In the genomic region with DNA sequence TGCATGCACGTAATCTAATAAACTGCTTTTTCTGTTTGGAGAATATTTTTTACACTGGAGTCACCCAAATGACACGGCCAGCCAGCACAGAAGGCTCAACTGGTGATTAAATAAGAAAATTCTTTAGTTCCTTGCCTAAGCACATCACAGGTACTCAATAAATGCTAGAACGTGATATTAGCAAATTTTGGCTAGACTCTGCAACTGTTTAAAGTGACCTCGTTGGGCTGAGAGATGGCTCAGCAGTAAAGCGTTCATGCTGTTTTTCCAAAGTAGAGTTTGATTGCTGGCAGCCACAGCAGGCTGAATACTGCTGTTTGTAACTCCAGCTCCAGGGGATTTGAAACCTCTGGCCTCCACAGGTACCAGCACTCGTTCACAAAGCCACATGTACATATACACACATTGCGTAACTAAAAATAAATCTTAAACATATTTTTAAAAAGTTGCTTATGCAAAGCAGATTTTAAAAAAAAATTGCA, we compare ENCODE assay signal across 8 mouse cellular contexts. TPM values are rescaled to one million over a fixed set of nuclear protein-coding genes. Genes with fewer than 3 reads are reported as not detected.
DNase-seq lines count a peak whose midpoint lies in the region; ATAC-seq and TF ChIP-seq lines count a peak whose summit lies in the region.

No protein-coding gene starts in this region.

- peak; percentile 10; the same call in 1 of the 2 replicates for ATAC-seq in lung, embryonic 14.5 days (ENCODE audit: insufficient read depth)
- peak; percentile 0; the same call in 1 of the 2 replicates for ATAC-seq in granulocyte monocyte progenitor cell, adult 5-6 weeks (replicated peaks; ENCODE audit: poor library complexity, severe bottlenecking)
- ATAC-seq in limb, embryonic 15.5 days (ENCODE audit: insufficient number of reproducible peaks, low FRiP score, low TSS enrichment, low read depth): no peak

- no peak for TF ChIP-seq CTCF in lung, embryonic 14.5 days (IDR thresholded peaks at IDR 0.05; ENCODE audit: low read depth)

- H3K9ac ChIP-seq in lung, embryonic 14.5 days: peak overlapping the region; percentile 87
- H3K9ac ChIP-seq in limb, embryonic 15.5 days: peak overlapping the region; percentile 82

- peak overlapping the region; percentile 87 for H3K4me3 ChIP-seq in lung, embryonic 14.5 days (ENCODE audit: low read depth, low read length)
- peak overlapping the region; percentile 96 for H3K4me3 ChIP-seq in limb, embryonic 15.5 days

- peak overlapping the region; percentile 90 for H3K4me2 ChIP-seq in lung, embryonic 14.5 days
- H3K4me2 ChIP-seq in limb, embryonic 15.5 days: peak overlapping the region; percentile 57

- no peaks in the 10 kb centered on the region for H3K9me3 ChIP-seq in lung, embryonic 14.5 days (ENCODE audit: low read depth, low read length)
- no peaks in the 10 kb centered on the region for H3K9me3 ChIP-seq in limb, embryonic 15.5 days

- peaks cover 4% of the 10 kb centered on the region; the same call in 1 of the 2 replicates for H3K4me1 ChIP-seq in lung, embryonic 14.5 days (ENCODE audit: insufficient read depth)
- peaks cover 11% of the 10 kb centered on the region for H3K4me1 ChIP-seq in limb, embryonic 15.5 days

- H3K27ac ChIP-seq in lung, embryonic 14.5 days (ENCODE audit: low read depth): peak overlapping the region; percentile 99
- peak overlapping the region; percentile 99 for H3K27ac ChIP-seq in limb, embryonic 15.5 days

- DNase-seq in lung, embryonic 14.5 days: peak; percentile 30
- no peak for DNase-seq in lung, adult 18-20 months
- peak; percentile 12 for DNase-seq in c-Kit-positive CD71-positive TER-119-positive erythroid progenitor cells, embryonic 14.5 days (ENCODE audit: low spot score)
- peak; percentile 2 for DNase-seq in skeletal muscle tissue, adult 2 months (ENCODE audit: low read depth, low spot score)
- DNase-seq in retina, embryonic 14.5 days (ENCODE audit: low spot score): no peak
- DNase-seq in spleen, postnatal 14 days (ENCODE audit: low spot score in 2 of 2): no peak

- H3K27me3 ChIP-seq in lung, embryonic 14.5 days (ENCODE audit: insufficient read depth, low read length): no peaks in the 10 kb centered on the region
- H3K27me3 ChIP-seq in limb, embryonic 15.5 days: no peaks in the 10 kb centered on the region

- WGBS in lung, embryonic 14.5 days: 25% methylated on average over 7 of the region's 7 CpGs
- WGBS in limb, embryonic 15.5 days: 23% methylated on average over 7 of the region's 7 CpGs

- no peaks in the 10 kb centered on the region for H3K36me3 ChIP-seq in lung, embryonic 14.5 days (ENCODE audit: insufficient read depth)
- H3K36me3 ChIP-seq in limb, embryonic 15.5 days: 0 out of 2 replicates have a peak, but pooled peaks cover 4% of the 10 kb centered on the region

RNA-seq across cellular contexts. Expression of gene Xrn2, which starts 0.6 kb away (rescaled TPM):
- 103 and 104 TPM in 2 replicates for polyA plus RNA-seq in lung, embryonic 14.5 days (2014; fragmentation: Nextera tagmentation; extraction: Ambion mirVana)
- total RNA-seq in granulocyte monocyte progenitor cell, adult 5-6 weeks (2014; fragmentation: Nextera tagmentation): 65.4 and 71.1 TPM in 2 replicates
- total RNA-seq in granulocyte monocyte progenitor cell, adult 5-6 weeks (2017): 137 and 164 TPM in 2 replicates
- 61.1 and 62.9 TPM in 2 replicates for polyA plus RNA-seq in limb, embryonic 15.5 days (2015; fragmentation: Nextera tagmentation; extraction: Ambion mirVana)

Comparison
In these comparisons a context has a peak if more than half of its experiments do, and no peak if none do; other contexts are left out.
1. DNase-seq: peak in lung, embryonic 14.5 days (single experiment), c-Kit-positive CD71-positive TER-119-positive erythroid progenitor cells, embryonic 14.5 days (single experiment) and skeletal muscle tissue, adult 2 months (single experiment); none in lung, adult 18-20 months (0 of 2), retina, embryonic 14.5 days (single experiment) and spleen, postnatal 14 days (0 of 2).